Mouse (Mus musculus): ENCODE measurements around the gene Bglap2. TPM values are rescaled to one million over a fixed set of nuclear protein-coding genes. Genes with fewer than 3 reads are reported as not detected.
"Not testable (repeated sequence)": the region's sequence is repeated elsewhere in the genome, so short reads cannot be mapped to it uniquely, and the experiment has no call there.

Gene Bglap2
- total RNA-seq (2015): not detected in 2 replicates
- total RNA-seq (2017): not detected in 2 replicates

DNA sequence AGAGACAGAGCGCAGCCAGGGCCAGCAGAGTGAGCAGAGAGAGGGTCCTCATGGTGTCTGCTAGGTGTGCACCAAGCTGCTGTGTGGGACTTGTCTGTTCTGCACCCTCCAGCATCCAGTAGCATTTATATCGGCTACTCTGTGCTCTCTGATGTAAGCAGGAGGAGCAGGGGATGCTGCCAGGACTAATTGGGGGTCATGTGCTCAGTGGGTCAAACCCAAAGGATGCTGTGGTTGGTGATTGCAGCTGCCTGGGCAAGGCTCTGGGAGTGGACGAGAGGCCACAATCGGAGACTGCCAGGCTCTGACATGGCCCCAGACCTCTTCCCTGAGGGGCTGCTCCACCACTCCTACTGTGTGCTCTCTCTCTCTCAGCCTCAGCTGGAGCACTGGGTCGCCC, at the start of gene Bglap2:
TSS of gene Bglap2 (minus strand) at position 101 of the 400 bp plus-strand sequence.
- ATAC-seq (replicated peaks; ENCODE audit: poor library complexity): not testable (repeated sequence)

DNA sequence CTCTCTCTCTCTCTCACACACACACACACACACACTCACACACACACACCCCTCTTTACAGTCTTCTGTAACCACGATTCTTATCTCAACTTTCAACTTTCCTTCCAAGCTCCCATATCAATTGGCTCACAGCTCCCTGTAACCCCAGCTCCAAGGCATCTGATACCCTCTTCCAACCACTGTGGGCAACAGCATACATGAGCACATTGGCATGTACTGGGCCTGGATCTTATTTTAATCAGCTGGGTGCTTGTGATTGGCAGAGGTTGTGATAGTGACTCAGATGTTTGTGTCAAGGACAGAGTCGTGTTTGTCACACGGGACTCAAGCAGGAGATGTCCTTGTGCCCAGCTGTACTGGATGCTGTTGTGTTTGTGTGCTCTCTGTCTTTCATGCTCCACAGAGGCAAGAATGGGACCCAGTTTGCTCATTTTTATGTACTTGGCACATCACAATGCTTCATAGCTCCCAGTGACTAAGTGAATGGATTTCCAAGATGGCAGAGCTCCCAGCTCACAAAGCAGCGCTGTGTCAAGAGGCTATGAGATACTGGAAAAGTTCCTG, 48.9 kb upstream of the Bglap2 start:
- ATAC-seq (replicated peaks; ENCODE audit: poor library complexity): peak; percentile 32

DNA sequence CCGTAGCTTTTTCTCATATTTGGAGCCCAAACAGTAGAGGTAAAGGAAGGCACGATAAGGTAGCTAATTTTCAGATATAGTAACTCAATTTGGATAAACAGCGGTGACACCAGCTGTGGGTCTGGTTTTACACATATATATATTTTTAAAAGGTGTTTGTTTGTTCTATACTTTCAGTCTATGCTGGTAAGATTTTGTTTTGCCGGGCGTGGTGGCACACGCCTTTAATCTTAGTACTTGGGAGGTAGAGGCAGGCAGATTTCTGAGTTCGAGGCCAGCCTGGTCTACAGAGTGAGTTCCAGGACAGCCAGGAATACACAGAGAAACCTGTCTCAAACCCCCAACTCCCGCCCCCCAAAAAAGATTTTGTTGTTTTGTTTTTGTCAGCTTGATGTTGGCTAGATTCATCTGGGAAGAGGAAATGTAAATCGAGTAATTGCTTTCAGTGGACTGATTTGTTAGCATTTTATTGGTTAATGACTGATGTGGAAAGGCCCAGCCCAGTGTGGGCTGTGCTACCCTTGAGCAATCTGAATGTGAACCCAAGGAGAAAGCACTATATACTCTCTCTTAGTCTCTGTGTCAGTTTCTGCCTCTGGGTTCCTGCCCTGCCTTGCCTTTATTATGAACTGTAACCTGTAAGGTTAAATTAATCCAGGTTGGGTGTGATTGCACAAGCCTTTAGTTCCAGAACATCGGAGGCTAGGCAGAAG, 47.4 kb upstream of the Bglap2 start:
- ATAC-seq (replicated peaks; ENCODE audit: poor library complexity): no peak

DNA sequence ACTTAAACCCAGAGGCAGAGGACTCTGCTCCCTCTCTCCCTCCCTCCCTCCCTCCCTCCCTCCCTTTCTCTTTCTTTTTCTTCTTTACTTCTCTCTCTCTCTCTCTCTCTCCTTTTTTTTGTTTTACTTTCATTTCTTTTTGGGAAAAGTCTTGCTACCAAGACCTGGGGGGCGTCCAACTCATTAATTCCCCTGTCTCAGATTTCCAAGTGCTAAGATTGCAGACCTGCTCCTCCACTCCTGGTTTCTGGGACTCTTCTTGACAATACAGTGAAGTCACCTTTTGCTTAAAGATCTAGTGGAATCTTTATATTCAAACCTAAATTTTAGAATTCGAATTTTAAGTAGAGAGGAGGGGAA, 46.8 kb upstream of the Bglap2 start:
- no peak for ATAC-seq (replicated peaks; ENCODE audit: poor library complexity)

DNA sequence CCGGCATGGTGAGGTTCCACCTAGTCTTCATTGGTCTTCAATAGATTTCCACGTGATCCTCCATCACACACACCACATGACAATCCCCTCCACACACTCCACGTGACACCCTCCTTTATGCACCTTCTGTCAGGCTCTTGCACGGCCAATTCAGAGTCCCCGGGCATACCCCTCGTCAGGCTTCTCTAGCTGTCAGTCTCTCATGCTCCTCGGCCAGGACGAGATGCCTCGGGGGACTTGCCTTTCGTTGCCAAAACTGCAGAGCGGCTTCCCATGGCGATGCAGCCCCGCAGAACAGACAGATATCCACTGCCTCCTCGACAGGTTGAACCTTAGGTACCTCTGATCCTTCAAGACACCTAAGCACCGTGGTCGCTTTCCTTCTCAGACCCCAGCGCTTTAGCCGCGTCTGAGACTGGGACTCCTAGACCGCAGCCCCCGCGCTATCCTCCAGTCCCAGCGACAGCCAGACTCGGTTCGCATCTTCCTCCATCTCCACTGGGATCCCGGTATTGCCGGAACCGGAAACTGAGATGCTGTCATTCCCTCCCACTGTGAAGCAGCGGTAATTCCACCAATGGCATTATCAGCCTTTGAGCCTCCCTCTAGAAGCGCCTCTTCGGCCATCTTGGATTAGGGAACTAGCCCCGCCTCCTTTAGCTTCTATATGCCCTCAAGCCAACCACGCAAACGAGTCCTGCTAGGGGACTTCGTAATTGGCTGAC, 46.3 kb upstream of the Bglap2 start, which contains the start of gene Slc25a44:
TSS of gene Slc25a44 (minus strand) at position 535 of the 725 bp plus-strand sequence.
- peak; percentile 88 for ATAC-seq (replicated peaks; ENCODE audit: poor library complexity)

DNA sequence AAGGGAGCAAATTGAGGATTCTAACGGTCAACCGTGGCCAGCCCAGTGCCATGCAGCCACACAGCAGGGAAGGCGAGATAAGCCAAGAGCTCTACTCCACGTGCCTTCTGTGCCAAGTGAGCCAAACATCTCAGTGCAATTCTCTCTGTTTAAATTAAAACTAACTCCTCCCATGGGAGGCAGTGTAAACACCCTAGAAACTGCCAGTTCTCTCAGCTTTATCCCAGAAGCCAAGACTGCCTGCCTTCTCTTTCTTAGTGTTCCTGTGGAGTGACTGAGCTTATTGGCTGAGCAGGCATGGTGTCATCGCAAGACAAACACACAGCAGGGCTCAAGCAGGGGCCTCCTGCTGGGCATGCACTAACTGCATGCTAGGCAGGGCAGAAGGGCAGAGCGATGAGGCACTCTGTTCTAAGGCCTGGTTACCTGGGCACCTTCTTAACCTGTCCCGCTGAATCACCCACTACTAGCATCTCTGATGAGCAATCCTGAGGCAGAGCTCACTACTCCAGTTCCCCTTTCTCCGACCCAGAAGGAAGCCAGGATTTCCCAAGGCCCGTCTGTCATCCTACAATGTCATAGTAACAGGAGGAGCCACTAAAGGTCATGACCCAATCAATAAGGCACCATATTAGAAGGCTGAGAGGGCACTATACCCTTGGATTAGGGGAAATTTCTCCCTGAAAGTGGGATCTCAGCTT, 43.7 kb upstream of the Bglap2 start:
- peak; percentile 58 for ATAC-seq (replicated peaks; ENCODE audit: poor library complexity)

DNA sequence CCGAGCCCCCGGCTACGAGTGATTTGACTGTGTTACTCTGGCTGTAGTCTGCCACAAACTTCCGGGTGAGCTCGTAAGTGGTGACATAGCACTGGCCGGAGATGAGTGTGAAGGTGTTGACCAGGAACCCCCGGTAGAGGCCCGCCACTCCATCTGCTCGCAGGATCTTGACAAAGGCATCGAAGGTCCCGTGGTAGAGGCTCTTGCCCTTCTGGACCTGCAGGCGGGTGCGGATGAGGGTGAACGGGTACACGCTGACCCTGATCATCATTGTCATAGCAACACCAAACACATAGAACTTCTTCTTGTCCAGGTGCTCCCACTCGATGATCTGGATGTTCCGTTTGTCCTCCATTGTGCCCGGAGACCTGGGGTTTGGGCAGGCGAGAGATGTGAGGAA, 42.3 kb upstream of the Bglap2 start:
- ATAC-seq (replicated peaks; ENCODE audit: poor library complexity): no peak

DNA sequence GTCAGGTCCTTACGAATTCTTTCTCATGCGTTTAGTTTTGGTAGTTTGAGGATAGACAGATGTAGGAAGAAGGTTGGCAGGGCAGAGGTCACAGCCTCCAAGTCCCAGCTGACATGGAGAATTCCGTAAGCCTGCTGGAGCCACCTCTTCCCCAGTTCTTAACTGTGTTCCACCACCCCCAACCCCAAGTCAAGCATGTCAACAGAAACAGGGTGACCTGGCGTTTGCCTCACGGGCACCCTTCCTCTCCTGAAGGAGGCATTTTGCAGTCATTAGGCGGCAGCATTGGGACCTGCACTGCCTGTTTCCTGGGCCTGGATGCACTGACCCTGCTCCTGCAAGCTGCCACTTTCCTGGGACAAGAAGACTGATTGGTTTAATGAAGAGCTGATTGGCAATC, 39.5 kb upstream of the Bglap2 start:
- no peak for ATAC-seq (replicated peaks; ENCODE audit: poor library complexity)

DNA sequence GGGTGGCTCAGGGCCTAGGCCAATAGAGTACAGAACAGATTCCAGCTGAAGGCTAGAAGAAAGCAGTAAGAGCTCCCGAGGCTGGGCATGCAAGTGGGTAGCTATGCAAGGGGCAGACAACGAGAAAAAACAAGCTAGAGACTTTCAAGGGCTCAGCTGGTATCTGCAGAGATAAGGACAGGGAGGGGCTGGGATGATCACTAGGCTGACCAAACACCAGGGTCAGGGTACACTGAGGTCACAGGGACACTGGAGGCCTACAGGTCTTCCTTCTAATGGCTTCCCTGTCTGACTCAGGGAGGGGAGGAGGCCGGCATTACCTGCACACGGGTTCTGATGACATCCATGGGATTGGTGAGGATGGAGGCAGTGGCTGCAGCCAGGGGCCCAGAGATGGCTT, 37.2 kb upstream of the Bglap2 start:
- ATAC-seq (replicated peaks; ENCODE audit: poor library complexity): no peak

DNA sequence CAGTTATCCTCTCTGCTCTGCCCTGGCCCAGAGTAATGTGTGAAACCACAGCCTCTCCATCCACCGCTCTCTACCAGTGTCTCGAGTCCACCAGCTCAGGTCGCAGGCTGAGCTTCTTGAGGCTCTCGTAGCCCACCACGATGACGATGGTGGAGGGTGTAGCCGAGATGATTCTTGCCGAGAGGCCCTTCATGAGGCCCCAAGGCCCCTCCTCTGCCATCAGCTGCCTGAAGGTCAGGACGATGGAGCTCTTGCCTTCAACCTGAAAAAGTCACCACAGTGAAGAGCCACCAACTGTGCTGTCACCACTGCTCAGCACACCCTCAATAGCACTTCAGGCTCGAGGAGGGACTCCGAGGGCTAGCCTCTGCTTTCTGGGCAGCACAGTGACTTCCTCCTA, 34.1 kb upstream of the Bglap2 start:
- no peak for ATAC-seq (replicated peaks; ENCODE audit: poor library complexity)

DNA sequence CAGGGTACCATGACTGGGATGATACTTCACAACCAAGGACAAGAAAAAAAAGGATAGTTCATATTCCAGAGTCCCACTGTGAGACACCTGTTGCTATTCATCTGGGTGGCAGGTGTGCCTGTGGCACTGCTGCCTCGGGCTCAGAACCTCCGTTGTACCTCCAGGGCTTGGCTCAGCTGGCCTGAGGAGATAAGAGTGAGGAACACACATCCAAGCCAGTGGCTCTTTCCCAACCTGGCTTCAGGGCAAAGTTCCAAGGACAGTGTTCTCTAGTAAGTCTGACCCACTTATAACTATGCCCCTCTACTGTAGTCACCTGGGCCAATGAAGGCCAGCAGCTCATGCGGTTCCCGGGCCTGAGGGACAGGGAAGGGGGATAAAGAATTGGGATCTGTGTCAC, 33.2 kb upstream of the Bglap2 start:
- no peak for ATAC-seq (replicated peaks; ENCODE audit: poor library complexity)

DNA sequence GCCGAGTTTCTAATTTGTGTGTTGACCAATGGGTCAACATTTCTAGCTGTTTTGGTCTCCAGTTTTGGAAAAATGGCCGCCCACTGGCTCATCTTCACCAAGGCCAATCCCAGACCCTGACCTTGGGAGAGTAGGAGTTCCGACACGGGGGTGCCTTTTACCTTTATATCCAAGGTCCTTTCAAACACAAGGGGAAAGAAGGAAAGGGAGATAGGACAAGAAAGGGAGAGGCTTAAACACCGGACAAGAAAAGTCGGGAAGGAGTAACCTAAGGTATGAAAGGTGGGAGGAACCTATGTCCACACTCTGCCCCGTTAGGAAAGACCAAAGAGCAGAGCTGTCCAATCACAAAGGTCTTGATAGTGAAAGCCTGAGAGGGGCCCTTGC, 32.1 kb upstream of the Bglap2 start:
- no peak for ATAC-seq (replicated peaks; ENCODE audit: poor library complexity)

DNA sequence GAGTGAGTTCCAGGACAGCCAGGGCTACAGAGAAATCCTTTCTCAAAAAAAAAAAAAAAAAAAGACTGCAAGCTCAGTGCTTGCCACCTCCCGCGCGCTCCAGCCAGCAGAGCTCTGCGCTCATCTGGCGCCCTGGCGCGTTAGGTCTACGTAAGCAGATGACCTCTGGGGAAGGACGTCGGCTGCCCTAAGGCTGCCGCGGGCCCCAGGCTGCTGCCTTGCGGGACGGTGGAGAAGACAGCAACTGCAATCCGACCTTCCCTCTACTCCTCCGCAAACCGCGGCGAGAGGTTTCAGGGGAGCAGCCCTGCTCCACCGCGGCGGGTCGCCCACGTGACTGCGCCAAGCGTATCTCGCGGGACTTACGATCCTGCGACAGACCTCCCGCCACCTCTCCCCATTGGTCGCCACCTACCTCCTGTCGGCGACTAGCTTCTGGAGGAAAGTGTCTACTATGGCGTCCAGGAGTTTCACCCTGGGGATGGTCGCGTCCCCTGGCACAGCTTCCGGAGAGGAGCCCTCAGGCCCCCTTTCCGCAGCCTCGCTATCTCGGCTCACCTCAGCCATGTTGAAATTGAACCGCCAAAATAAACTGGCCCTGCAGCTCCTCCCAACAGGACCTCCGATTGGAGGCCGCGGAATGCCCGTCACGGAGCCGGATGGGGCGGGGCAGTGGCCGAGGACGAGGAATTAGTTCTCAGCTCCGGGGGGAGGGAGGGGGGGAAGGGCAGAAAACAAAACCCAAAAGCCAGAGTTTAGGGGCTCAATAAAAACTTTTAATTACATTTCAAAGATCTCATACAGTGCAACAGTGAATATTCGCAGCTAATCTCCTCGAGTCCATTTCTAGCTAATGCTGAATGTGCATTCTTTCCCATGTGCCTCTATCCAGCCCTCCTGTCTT, 31.5 kb upstream of the Bglap2 start, which contains the start of gene Pmf1:
TSS of gene Pmf1 (minus strand) at position 591 of the 904 bp plus-strand sequence.
- peak; percentile 82 for ATAC-seq (replicated peaks; ENCODE audit: poor library complexity)

DNA sequence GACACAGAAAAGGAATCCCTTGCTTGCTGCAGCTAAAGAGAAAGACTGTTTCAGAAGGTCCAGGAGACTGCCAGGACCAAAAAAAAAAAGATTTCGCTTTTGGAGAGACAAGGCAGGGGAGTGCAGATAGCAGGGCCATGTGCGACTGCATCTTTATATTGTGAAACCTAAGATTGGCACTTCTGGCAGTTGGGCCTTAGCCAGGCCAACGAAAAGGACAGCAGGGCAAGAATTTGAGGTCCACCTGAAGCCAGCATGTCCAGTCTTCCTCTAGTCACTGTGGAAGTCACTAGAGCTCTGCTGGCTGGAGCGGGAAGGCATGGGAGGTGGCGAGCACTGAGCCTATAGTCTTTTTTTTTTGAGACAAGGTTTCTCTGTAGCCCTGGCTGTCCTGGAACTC, 30.5 kb upstream of the Bglap2 start:
- ATAC-seq (replicated peaks; ENCODE audit: poor library complexity): no peak

DNA sequence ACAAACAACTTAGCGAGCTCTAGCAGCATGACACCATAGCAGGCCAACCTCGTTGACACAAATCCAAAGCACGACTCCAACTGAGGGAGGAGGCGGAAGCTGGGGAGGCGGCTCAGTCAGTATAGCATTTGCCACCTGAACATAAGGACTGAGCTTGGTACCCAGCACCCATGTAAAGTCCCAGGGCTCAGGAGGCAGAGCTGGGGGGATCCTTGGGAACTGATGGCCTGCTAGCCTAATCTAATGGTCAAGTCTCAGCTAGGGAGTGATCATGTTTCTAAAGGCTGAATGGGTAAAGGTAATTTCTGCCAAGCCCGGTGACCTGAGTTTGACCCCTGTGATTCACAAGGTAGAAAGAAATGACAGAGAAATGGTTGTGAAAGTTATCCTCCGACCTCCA, 29.0 kb upstream of the Bglap2 start:
- no peak for ATAC-seq (replicated peaks; ENCODE audit: poor library complexity)

DNA sequence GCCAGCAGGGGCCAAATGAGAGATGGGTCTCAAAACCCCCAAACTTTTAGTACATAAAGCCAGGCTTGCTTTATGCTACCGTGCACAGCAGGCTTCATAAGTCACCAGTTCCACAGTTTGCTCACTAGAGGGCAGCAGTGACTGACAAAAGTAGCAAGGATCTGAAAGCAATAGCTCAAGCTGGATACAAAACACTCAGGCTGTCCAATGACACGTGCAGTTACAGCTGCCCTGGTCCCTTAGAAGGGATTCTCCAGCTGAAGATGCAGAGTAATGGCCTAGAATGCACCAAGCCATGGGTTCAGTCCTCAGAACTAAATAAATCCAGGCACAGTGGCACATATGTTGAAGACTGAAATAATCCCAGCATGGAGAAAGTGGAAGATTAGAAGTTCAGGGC, 28.6 kb upstream of the Bglap2 start:
- peak; percentile 62 for ATAC-seq (replicated peaks; ENCODE audit: poor library complexity)

DNA sequence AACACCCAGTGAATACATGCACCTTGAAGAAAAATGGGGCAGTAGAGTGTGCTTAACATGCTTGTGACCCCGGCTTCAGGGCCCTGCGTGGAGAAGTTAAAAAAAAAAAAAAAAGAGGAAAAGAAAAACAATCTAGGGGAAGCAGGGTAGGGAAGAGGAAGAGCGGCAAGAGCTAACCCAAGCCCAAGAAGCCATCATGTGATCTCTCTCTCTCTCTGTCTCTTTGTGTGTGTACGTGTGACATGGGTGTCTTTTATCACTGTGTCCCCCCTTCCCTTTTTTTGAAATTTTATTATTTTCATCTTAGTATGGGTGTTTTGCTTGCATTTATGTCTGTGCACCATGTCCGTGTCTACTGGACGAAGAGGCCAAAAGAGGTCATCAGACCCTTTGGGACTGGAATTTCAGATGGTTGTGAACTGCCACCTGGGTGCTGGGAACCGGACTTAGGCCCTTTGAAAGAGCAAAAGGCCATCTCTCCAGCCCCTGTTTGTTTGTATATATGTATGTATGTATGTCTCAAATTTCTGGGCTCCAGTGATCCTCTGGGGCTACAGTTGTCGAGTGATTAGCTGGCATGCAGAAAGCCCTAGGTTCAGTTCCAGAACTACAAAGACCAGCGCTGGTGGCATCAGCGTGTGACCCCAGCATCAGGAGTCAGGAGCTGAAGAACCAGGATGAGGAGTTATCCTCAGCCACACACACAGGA, 25.2 kb upstream of the Bglap2 start:
- ATAC-seq (replicated peaks; ENCODE audit: poor library complexity): peak; percentile 21; the same call in 1 of the 2 replicates

DNA sequence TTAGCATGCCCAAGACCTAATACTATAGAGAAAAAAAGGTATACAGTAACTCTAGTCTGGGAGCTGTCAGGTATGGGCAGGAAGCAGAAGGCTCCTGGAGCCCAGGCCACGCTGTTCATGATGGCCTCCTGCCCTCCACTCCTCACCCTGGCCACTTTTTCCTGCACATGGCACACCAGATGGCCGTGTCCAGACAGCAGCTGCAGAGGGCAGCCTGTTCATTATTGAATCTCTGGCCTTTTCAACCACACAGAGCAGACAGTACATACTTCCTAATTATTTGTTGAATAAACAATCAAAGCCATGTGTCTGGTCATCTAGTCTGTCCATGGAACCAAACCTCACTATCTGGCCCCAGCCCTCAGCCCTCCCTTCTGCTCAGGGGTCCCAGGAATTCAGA, 20.2 kb upstream of the Bglap2 start:
- no peak for ATAC-seq (replicated peaks; ENCODE audit: poor library complexity)

DNA sequence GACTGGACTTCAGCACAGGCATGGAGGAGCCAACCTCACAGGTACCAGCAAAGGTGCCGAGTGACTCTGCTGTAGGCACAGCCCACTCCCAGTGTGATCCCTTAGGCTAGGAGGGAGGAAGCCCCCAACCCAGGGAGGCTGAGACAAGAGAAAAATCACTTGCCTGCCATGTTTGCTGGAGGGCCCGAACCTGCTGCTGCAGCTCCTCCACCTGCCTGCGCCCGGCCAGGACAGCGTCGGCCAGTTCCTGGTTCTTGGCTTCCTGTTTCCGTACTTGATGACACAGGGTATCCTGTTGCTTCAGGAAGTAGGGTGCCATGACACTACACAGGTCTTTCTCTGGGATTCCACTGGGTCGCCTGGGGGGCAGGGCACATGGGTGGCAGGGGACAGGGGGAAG, 17.2 kb upstream of the Bglap2 start:
- no peak; the same call in 1 of the 2 replicates for ATAC-seq (replicated peaks; ENCODE audit: poor library complexity)

DNA sequence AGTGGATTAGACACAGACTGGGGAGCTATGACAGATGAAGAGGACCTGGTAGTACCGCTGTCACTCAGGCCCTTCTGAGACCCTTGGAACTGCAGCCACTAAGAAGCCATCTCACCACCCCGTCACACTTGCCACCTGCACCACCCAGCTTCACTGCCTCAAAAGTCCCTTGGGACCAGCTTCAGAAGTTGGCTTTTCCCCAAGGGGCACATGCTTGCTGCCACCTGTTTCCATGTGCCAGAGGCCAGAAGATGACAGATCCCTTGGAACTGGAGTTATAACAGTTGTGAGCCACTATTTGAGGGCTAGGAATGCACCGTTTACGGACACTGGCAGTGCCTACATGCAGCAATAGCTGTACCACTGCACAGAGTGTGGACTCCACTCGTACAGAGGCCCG, 16.8 kb upstream of the Bglap2 start:
- no peak for ATAC-seq (replicated peaks; ENCODE audit: poor library complexity)
